In the genomic region with DNA sequence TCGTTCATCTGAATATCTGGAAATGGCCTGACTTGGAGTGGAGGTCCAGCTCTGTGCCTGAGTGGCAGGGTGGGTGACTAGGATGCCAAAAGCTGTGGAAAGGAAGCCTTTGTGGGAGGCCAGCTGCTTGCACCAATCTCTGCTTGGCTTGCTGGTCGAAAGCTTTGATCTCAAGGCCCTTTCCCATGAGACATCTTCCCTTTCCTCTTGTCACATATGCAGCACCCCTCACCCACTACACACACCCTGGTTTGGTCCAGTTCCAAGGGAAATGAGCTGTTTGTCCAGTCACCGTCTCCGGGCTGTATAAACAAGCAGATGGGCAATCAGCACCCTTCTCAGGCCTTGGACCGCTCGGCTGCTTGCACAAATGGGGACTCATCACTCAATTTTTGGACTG, we compare ENCODE assay signal across 9 mouse cellular contexts.
DNase-seq lines count a peak whose midpoint lies in the region; ATAC-seq and TF ChIP-seq lines count a peak whose summit lies in the region.
"Had no signal": no experiment of that assay in that cellular context is flagged by ENCODE, and none has a peak within 500 bp of the region (broad histone marks: within the 10 kb centered on the region; RNA-seq: fewer than 3 reads in every experiment).

No protein-coding gene starts in this region.

- 43% methylated on average over 6 of the region's 6 CpGs for WGBS in heart, embryonic 11.5 days (ENCODE audit: insufficient replicate concordance)
- WGBS in thymus, adult 2 months: 87% methylated on average over 6 of the region's 6 CpGs

- no peak overlapping the region for H3K9ac ChIP-seq in heart, embryonic 11.5 days (ENCODE audit: low read depth, low read length)

- TF ChIP-seq POLR2A in thymus, adult 2 months (IDR thresholded peaks at IDR 0.05; ENCODE audit: control insufficient read depth, extremely low read depth, insufficient read depth, low read length, poor library complexity): no peak

- H3K9me3 ChIP-seq in heart, embryonic 11.5 days (replicated peaks; ENCODE audit: control insufficient read depth, low read length): no peaks in the 10 kb centered on the region

- H3K27ac ChIP-seq in heart, embryonic 11.5 days (ENCODE audit: low read depth, low read length): no peak overlapping the region
- no peak overlapping the region for H3K27ac ChIP-seq in thymus, adult 2 months (ENCODE audit: control insufficient read depth, insufficient read depth, low read length)

- H3K27me3 ChIP-seq in heart, embryonic 11.5 days (ENCODE audit: control insufficient read depth, insufficient read depth, low read length): peaks cover 2% of the 10 kb centered on the region; the same call in 1 of the 2 replicates
- no peaks in the 10 kb centered on the region for H3K27me3 ChIP-seq in thymus, adult 2 months (ENCODE audit: control insufficient read depth, insufficient read depth, low read length)
- H3K27me3 ChIP-seq: CH12.LX had no signal

- ATAC-seq in heart, embryonic 11.5 days (replicated peaks; ENCODE audit: insufficient number of reproducible peaks, low FRiP score, low TSS enrichment): no peak

- no peak for TF ChIP-seq CTCF in thymus, adult 2 months (IDR thresholded peaks at IDR 0.05; ENCODE audit: borderline replicate concordance, control insufficient read depth, extremely low read depth, insufficient read depth, low read length, poor library complexity)

- peaks cover 4% of the 10 kb centered on the region; the same call in 1 of the 2 replicates for H3K4me1 ChIP-seq in heart, embryonic 11.5 days (ENCODE audit: control insufficient read depth, insufficient read depth, low read length)
- H3K4me1 ChIP-seq in thymus, adult 2 months (replicated peaks; ENCODE audit: control insufficient read depth, insufficient read depth, low read length): no peaks in the 10 kb centered on the region

- DNase-seq in heart, adult 18-20 months: peak; percentile 51 to 58
- peak; percentile 26 to 34 for DNase-seq in right cerebral cortex, postnatal 10 days (ENCODE audit: low spot score in 2 of 2)
- no peak for DNase-seq in right cerebral cortex, postnatal 4 days
- peak; percentile 6 for DNase-seq in heart, postnatal 4 days
- no peak for DNase-seq in thymus, adult 2 months
- DNase-seq in frontal cortex, postnatal 14 days (ENCODE audit: low spot score in 2 of 2): no peak
- no peak for DNase-seq in thymus, postnatal 0 days (ENCODE audit: low spot score)

- H3K4me2 ChIP-seq in heart, embryonic 11.5 days: no peak overlapping the region

- no peak overlapping the region for H3K4me3 ChIP-seq in heart, embryonic 11.5 days (ENCODE audit: low read depth, low read length)
- no peak overlapping the region for H3K4me3 ChIP-seq in thymus, adult 2 months (ENCODE audit: control insufficient read depth, insufficient read depth, low read length)

- H3K36me3 ChIP-seq in heart, embryonic 11.5 days (ENCODE audit: control insufficient read depth, insufficient read depth, low read length): no peaks in the 10 kb centered on the region
- H3K36me3 ChIP-seq in thymus, adult 2 months (ENCODE audit: control insufficient read depth, insufficient read depth, low read length): no peaks in the 10 kb centered on the region

Comparison
In these comparisons a context has a peak if more than half of its experiments do, and no peak if none do; other contexts are left out.
1. DNase-seq: peak in heart, adult 18-20 months (2 of 2), right cerebral cortex, postnatal 10 days (2 of 2) and heart, postnatal 4 days (single experiment); none in right cerebral cortex, postnatal 4 days (single experiment), thymus, adult 2 months (single experiment), frontal cortex, postnatal 14 days (0 of 2) and thymus, postnatal 0 days (single experiment).